Mouse (Mus musculus): ENCODE data around the gene Taar7d.
"Not testable (repeated sequence)": the region's sequence is repeated elsewhere in the genome, so short reads cannot be mapped to it uniquely, and the experiment has no call there.

The Taar7d gene

GRCm38 (mm10) chr10:24026922-24027321 is at the start of gene Taar7d:
Gene Taar7d (plus strand): TSS chr10:24027222.
- DNase-seq (ENCODE audit: extremely low spot score): no peak

- DNase-seq (ENCODE audit: extremely low spot score): no peak
Measured at GRCm38 (mm10) chr10:23977958-23978357, 49.1 kb upstream of the Taar7d start.

GRCm38 (mm10) chr10:23978901-23979705 is 47.9 kb upstream of the Taar7d start:
- peak; percentile 79 for DNase-seq (ENCODE audit: extremely low spot score)

- DNase-seq (ENCODE audit: extremely low spot score): no peak
Measured at GRCm38 (mm10) chr10:23985546-23985945, 41.5 kb upstream of the Taar7d start, which contains the start of gene Taar6. Gene Taar6 (minus strand): TSS chr10:23985646.

GRCm38 (mm10) chr10:23986419-23986818 is 40.6 kb upstream of the Taar7d start:
- DNase-seq (ENCODE audit: extremely low spot score): no peak

- no peak for DNase-seq (ENCODE audit: extremely low spot score)
Measured at GRCm38 (mm10) chr10:23993381-23993780, 33.6 kb upstream of the Taar7d start, which contains the start of gene Taar7a. Gene Taar7a (minus strand): TSS chr10:23993481.

- no peak for DNase-seq (ENCODE audit: extremely low spot score)
Measured at GRCm38 (mm10) chr10:23999639-24000038, 27.4 kb upstream of the Taar7d start, which contains the start of gene Taar7b. Gene Taar7b (plus strand): TSS chr10:23999939.

- DNase-seq (ENCODE audit: extremely low spot score): no peak
Measured at GRCm38 (mm10) chr10:24006442-24006841, 20.6 kb upstream of the Taar7d start.

GRCm38 (mm10) chr10:24007034-24007433 is 20.0 kb upstream of the Taar7d start:
- DNase-seq (ENCODE audit: extremely low spot score): no peak

- DNase-seq (ENCODE audit: extremely low spot score): no peak
Measured at GRCm38 (mm10) chr10:24008143-24008542, 18.9 kb upstream of the Taar7d start.

GRCm38 (mm10) chr10:24031347-24031746 is 4.3 kb downstream of the Taar7d start:
- DNase-seq (ENCODE audit: extremely low spot score): no peak

GRCm38 (mm10) chr10:24037314-24037713 is 10.3 kb downstream of the Taar7d start, which contains the start of gene Taar7e:
Gene Taar7e (plus strand): TSS chr10:24037614.
- no peak for DNase-seq (ENCODE audit: extremely low spot score)

GRCm38 (mm10) chr10:24040120-24040869 is 13.3 kb downstream of the Taar7d start:
- no peak for DNase-seq (ENCODE audit: extremely low spot score)

- no peak for DNase-seq (ENCODE audit: extremely low spot score)
Measured at GRCm38 (mm10) chr10:24049210-24049609, 22.2 kb downstream of the Taar7d start, which contains the start of gene Taar7f. Gene Taar7f (plus strand): TSS chr10:24049510.

GRCm38 (mm10) chr10:24052039-24052438 is 25.0 kb downstream of the Taar7d start:
- DNase-seq (ENCODE audit: extremely low spot score): no peak

- no peak for DNase-seq (ENCODE audit: extremely low spot score)
Measured at GRCm38 (mm10) chr10:24058986-24059385, 32.0 kb downstream of the Taar7d start.

- DNase-seq (ENCODE audit: extremely low spot score): not testable (repeated sequence)
Measured at GRCm38 (mm10) chr10:24074751-24075150, 47.7 kb downstream of the Taar7d start.

- not testable (repeated sequence) for DNase-seq (ENCODE audit: extremely low spot score)
Measured at GRCm38 (mm10) chr10:24076200-24076599, 49.2 kb downstream of the Taar7d start, which contains the start of gene Taar8a. Gene Taar8a (plus strand): TSS chr10:24076500.

Measured in embryo, embryonic 9.5 days (tissue).